19 mouse cellular contexts compared by ENCODE assay signal in genomic region chr17:88168262-88169096, GRCm38 (mm10).
A peak's percentile ranks its signal among the peaks of the same experiment; 100 is the strongest.
DNase-seq lines count a peak whose midpoint lies in the region; ATAC-seq and TF ChIP-seq lines count a peak whose summit lies in the region.
"Had no signal": no experiment of that assay in that cellular context is flagged by ENCODE, and none has a peak within 500 bp of the region (broad histone marks: within the 10 kb centered on the region; RNA-seq: fewer than 3 reads in every experiment).

No protein-coding gene starts in this region.

- H3K9me3 ChIP-seq in stomach, embryonic 16.5 days (replicated peaks; ENCODE audit: control insufficient read depth, low read length): 0 out of 2 replicates have a peak, but pooled peaks cover 2% of the 10 kb centered on the region
- no peaks in the 10 kb centered on the region for H3K9me3 ChIP-seq in stomach, postnatal 0 days (ENCODE audit: control insufficient read depth, low read length)
- no peaks in the 10 kb centered on the region for H3K9me3 ChIP-seq in lung, embryonic 16.5 days (ENCODE audit: control insufficient read depth, low read length)
- H3K9me3 ChIP-seq: embryonic facial prominence, embryonic 10.5 days; forebrain, embryonic 13.5 days; heart, embryonic 10.5 days; hindbrain, embryonic 13.5 days had no signal

- H3K4me2 ChIP-seq in stomach, embryonic 16.5 days (ENCODE audit: low read depth, low read length): no peak overlapping the region
- H3K4me2 ChIP-seq in stomach, postnatal 0 days (replicated peaks; ENCODE audit: low read depth): no peak overlapping the region
- H3K4me2 ChIP-seq in lung, embryonic 16.5 days (ENCODE audit: low read depth, low read length): no peak overlapping the region
- H3K4me2 ChIP-seq: forebrain, embryonic 13.5 days; hindbrain, embryonic 13.5 days had no signal

- TF ChIP-seq CTCF in stomach, postnatal 0 days (IDR thresholded peaks at IDR 0.05; ENCODE audit: low read depth): no peak

- WGBS in stomach, embryonic 16.5 days: 58% methylated on average over 8 of the region's 8 CpGs
- WGBS in stomach, postnatal 0 days: 46% methylated on average over 8 of the region's 8 CpGs
- 54% methylated on average over 8 of the region's 8 CpGs for WGBS in lung, embryonic 16.5 days

- ATAC-seq in stomach, embryonic 16.5 days (ENCODE audit: insufficient read depth, low FRiP score): no peak
- ATAC-seq in stomach, postnatal 0 days (ENCODE audit: low FRiP score, low TSS enrichment): no peak
- ATAC-seq in lung, embryonic 16.5 days (ENCODE audit: low read depth): peak; percentile 60
- ATAC-seq: forebrain, embryonic 13.5 days had no signal

- no peaks in the 10 kb centered on the region for H3K4me1 ChIP-seq in stomach, embryonic 16.5 days (ENCODE audit: control insufficient read depth, insufficient read depth, low read length)
- H3K4me1 ChIP-seq in stomach, postnatal 0 days (replicated peaks; ENCODE audit: control insufficient read depth, insufficient read depth): no peaks in the 10 kb centered on the region
- H3K4me1 ChIP-seq in lung, embryonic 16.5 days (replicated peaks; ENCODE audit: control insufficient read depth, insufficient read depth, low read length): peaks cover under 1% of the 10 kb centered on the region; the same call in 1 of the 2 replicates
- H3K4me1 ChIP-seq: embryonic facial prominence, embryonic 10.5 days; forebrain, embryonic 13.5 days; heart, embryonic 10.5 days; hindbrain, embryonic 13.5 days had no signal

- no peaks in the 10 kb centered on the region for H3K27me3 ChIP-seq in stomach, embryonic 16.5 days (ENCODE audit: control insufficient read depth, insufficient read depth, low read length)
- no peaks in the 10 kb centered on the region for H3K27me3 ChIP-seq in stomach, postnatal 0 days (ENCODE audit: control insufficient read depth, insufficient read depth, low read length)
- no peaks in the 10 kb centered on the region for H3K27me3 ChIP-seq in lung, embryonic 16.5 days (ENCODE audit: control insufficient read depth, insufficient read depth, low read depth, low read length)
- H3K27me3 ChIP-seq: forebrain, embryonic 13.5 days; hindbrain, embryonic 13.5 days had no signal

- no peak for TF ChIP-seq EP300 in stomach, postnatal 0 days (optimal IDR thresholded peaks at IDR 0.05)

- no peaks in the 10 kb centered on the region for H3K36me3 ChIP-seq in stomach, embryonic 16.5 days (ENCODE audit: control insufficient read depth, insufficient read depth, low read length)
- H3K36me3 ChIP-seq in stomach, postnatal 0 days (ENCODE audit: control insufficient read depth, insufficient read depth, low read length): no peaks in the 10 kb centered on the region
- no peaks in the 10 kb centered on the region for H3K36me3 ChIP-seq in lung, embryonic 16.5 days (ENCODE audit: control insufficient read depth, insufficient read depth, low read length)
- H3K36me3 ChIP-seq: embryonic facial prominence, embryonic 10.5 days; G1E; heart, embryonic 10.5 days; hindbrain, embryonic 13.5 days had no signal

- H3K4me3 ChIP-seq in stomach, embryonic 16.5 days (replicated peaks; ENCODE audit: low read length): no peak overlapping the region
- no peak overlapping the region for H3K4me3 ChIP-seq in stomach, postnatal 0 days (ENCODE audit: low read depth, low read length)
- no peak overlapping the region for H3K4me3 ChIP-seq in lung, embryonic 16.5 days (ENCODE audit: low read length)
- H3K4me3 ChIP-seq: embryonic facial prominence, embryonic 10.5 days; forebrain, embryonic 13.5 days; heart, embryonic 10.5 days; hindbrain, embryonic 13.5 days had no signal

- no peak for DNase-seq in stomach, postnatal 0 days (ENCODE audit: low spot score)
- peak; percentile 63 for DNase-seq in lung, postnatal 25 days (ENCODE audit: low spot score)
- DNase-seq in heart, postnatal 25 days (ENCODE audit: low spot score): no peak
- no peak for DNase-seq in thymus, postnatal 0 days (ENCODE audit: low spot score)
- no peak for DNase-seq in spleen, postnatal 4 days (ENCODE audit: low spot score in 2 of 2)
- DNase-seq: adrenal gland, adult 8-10 months; adrenal gland, postnatal 36 days; cerebellum, adult 2 months; cerebellum, postnatal 10 days; gastrocnemius, postnatal 10 days; heart, adult 18-20 months; heart, postnatal 10 days had no signal

- intact Hi-C loops in heart, postnatal 25 days (cut with DNase I): no loop called here

- no peak overlapping the region for H3K9ac ChIP-seq in stomach, embryonic 16.5 days (ENCODE audit: low read length)
- H3K9ac ChIP-seq in stomach, postnatal 0 days (ENCODE audit: low read length): no peak overlapping the region
- H3K9ac ChIP-seq in lung, embryonic 16.5 days (ENCODE audit: low read length): no peak overlapping the region
- H3K9ac ChIP-seq: forebrain, embryonic 13.5 days; hindbrain, embryonic 13.5 days had no signal

- H3K27ac ChIP-seq in stomach, embryonic 16.5 days (ENCODE audit: low read length): 0 out of 2 replicates have a peak overlapping the region, but pooled peaks have one; percentile 9
- H3K27ac ChIP-seq in stomach, postnatal 0 days (replicated peaks): no peak overlapping the region
- peak overlapping the region; percentile 69 for H3K27ac ChIP-seq in lung, embryonic 16.5 days (ENCODE audit: low read length)
- H3K27ac ChIP-seq: embryonic facial prominence, embryonic 10.5 days; forebrain, embryonic 13.5 days; heart, embryonic 10.5 days; hindbrain, embryonic 13.5 days had no signal
